Mouse (Mus musculus): Measurements from ENCODE around the gene Msi2. TPM values are rescaled to one million over a fixed set of nuclear protein-coding genes. Genes with fewer than 3 reads are reported as not detected.

Gene Msi2
- polyA plus RNA-seq (2016; fragmentation: Nextera tagmentation; extraction: Ambion mirVana) = 25.3 and 30.5 TPM in 2 replicates

GRCm38 (mm10) chr11:88718050-88718765 is at the start of gene Msi2:
Gene Msi2, minus strand, starts transcription at chr11:88718513.
- 2% methylated on average over 50 of the region's 84 CpGs for WGBS
- Histone ChIP-seq H3K36me3 (peaks cover 19% of the 10 kb centered on the region), H3K27ac (replicated peaks) (peak within 1 kb of the TSS; percentile 100), H3K4me3 (peak within 1 kb of the TSS; percentile 97), H3K27me3 (ENCODE audit: low read depth, poor library complexity, severe bottlenecking) (no peaks in the 10 kb centered on the region), H3K4me1 (peaks cover 69% of the 10 kb centered on the region), H3K9me3 (replicated peaks) (no peaks in the 10 kb centered on the region)
- peak; percentile 93 for DNase-seq (ENCODE audit: low spot score)

- H3K9me3 ChIP-seq (replicated peaks) = no peaks in the 10 kb centered on the region
- peaks cover 23% of the 10 kb centered on the region for H3K4me1 ChIP-seq
- DNase-seq (ENCODE audit: low spot score) = no peak
- no peak overlapping the region for H3K4me3 ChIP-seq
- no peaks in the 10 kb centered on the region for H3K36me3 ChIP-seq
- H3K27me3 ChIP-seq (ENCODE audit: low read depth, poor library complexity, severe bottlenecking) = no peaks in the 10 kb centered on the region
- H3K27ac ChIP-seq (replicated peaks) = no peak overlapping the region
- WGBS = 72% methylated on average over 7 of the region's 7 CpGs
Observed at GRCm38 (mm10) chr11:88765635-88766034, 47.3 kb upstream of the Msi2 start.

GRCm38 (mm10) chr11:88763371-88763770 is 45.1 kb upstream of the Msi2 start:
- Histone ChIP-seq H3K27me3 (ENCODE audit: low read depth, poor library complexity, severe bottlenecking) (no peaks in the 10 kb centered on the region), H3K27ac (replicated peaks) (no peak overlapping the region), H3K36me3 (no peaks in the 10 kb centered on the region), H3K4me1 (peaks cover 22% of the 10 kb centered on the region), H3K4me3 (no peak overlapping the region), H3K9me3 (replicated peaks) (no peaks in the 10 kb centered on the region)
- no peak for DNase-seq (ENCODE audit: low spot score)
- WGBS = 94% methylated on average over 13 of the region's 13 CpGs

GRCm38 (mm10) chr11:88759501-88759900 is 41.2 kb upstream of the Msi2 start:
- Histone ChIP-seq H3K4me3 (no peak overlapping the region), H3K4me1 (peaks cover 14% of the 10 kb centered on the region), H3K36me3 (no peaks in the 10 kb centered on the region), H3K27ac (replicated peaks) (no peak overlapping the region), H3K9me3 (replicated peaks) (0 out of 2 replicates have a peak, but pooled peaks cover 2% of the 10 kb centered on the region), H3K27me3 (ENCODE audit: low read depth, poor library complexity, severe bottlenecking) (no peaks in the 10 kb centered on the region)
- 95% methylated on average over 8 of the region's 8 CpGs for WGBS
- no peak for DNase-seq (ENCODE audit: low spot score)

- no peak for DNase-seq (ENCODE audit: low spot score)
- 0 out of 2 replicates have a peak, but pooled peaks cover 2% of the 10 kb centered on the region for H3K9me3 ChIP-seq (replicated peaks)
- peaks cover 10% of the 10 kb centered on the region for H3K4me1 ChIP-seq
- H3K36me3 ChIP-seq = no peaks in the 10 kb centered on the region
- H3K4me3 ChIP-seq = no peak overlapping the region
- WGBS = 50% methylated on average over 6 of the region's 6 CpGs
- H3K27ac ChIP-seq (replicated peaks) = no peak overlapping the region
- H3K27me3 ChIP-seq (ENCODE audit: low read depth, poor library complexity, severe bottlenecking) = no peaks in the 10 kb centered on the region
Observed at GRCm38 (mm10) chr11:88758402-88758801, 40.1 kb upstream of the Msi2 start.

GRCm38 (mm10) chr11:88745306-88745705 is 27.0 kb upstream of the Msi2 start:
- Histone ChIP-seq H3K36me3 (no peaks in the 10 kb centered on the region), H3K4me1 (peaks cover 4% of the 10 kb centered on the region; the same call in 1 of the 2 replicates), H3K27ac (replicated peaks) (0 out of 2 replicates have a peak overlapping the region, but pooled peaks have one; percentile 33), H3K4me3 (no peak overlapping the region), H3K27me3 (ENCODE audit: low read depth, poor library complexity, severe bottlenecking) (no peaks in the 10 kb centered on the region), H3K9me3 (replicated peaks) (no peaks in the 10 kb centered on the region)
- DNase-seq (ENCODE audit: low spot score) = no peak
- 88% methylated on average over 12 of the region's 12 CpGs for WGBS

GRCm38 (mm10) chr11:88739574-88740295 is 21.4 kb upstream of the Msi2 start:
- WGBS = 89% methylated on average over 13 of the region's 13 CpGs
- H3K4me3 ChIP-seq = no peak overlapping the region
- DNase-seq (ENCODE audit: low spot score) = no peak

GRCm38 (mm10) chr11:88729363-88729762 is 11.1 kb upstream of the Msi2 start:
- peaks cover 30% of the 10 kb centered on the region for H3K4me1 ChIP-seq
- H3K4me3 ChIP-seq = no peak overlapping the region
- DNase-seq (ENCODE audit: low spot score) = no peak
- H3K27me3 ChIP-seq (ENCODE audit: low read depth, poor library complexity, severe bottlenecking) = no peaks in the 10 kb centered on the region
- no peaks in the 10 kb centered on the region for H3K9me3 ChIP-seq (replicated peaks)
- H3K27ac ChIP-seq (replicated peaks) = peak overlapping the region; percentile 72
- 75% methylated on average over 5 of the region's 5 CpGs for WGBS
- H3K36me3 ChIP-seq = no peaks in the 10 kb centered on the region

More at GRCm38 (mm10) chr11:88739574-88740295, 21.4 kb upstream of the Msi2 start:
- Histone ChIP-seq H3K4me1 (no peaks in the 10 kb centered on the region), H3K36me3 (no peaks in the 10 kb centered on the region), H3K27ac (replicated peaks) (no peak overlapping the region), H3K27me3 (ENCODE audit: low read depth, poor library complexity, severe bottlenecking) (no peaks in the 10 kb centered on the region), H3K9me3 (replicated peaks) (no peaks in the 10 kb centered on the region; the same call in 1 of the 2 replicates)

- WGBS = 6% methylated on average over 6 of the region's 6 CpGs
- Histone ChIP-seq H3K27ac (replicated peaks) (peak overlapping the region; percentile 72), H3K27me3 (ENCODE audit: low read depth, poor library complexity, severe bottlenecking) (no peaks in the 10 kb centered on the region), H3K36me3 (no peaks in the 10 kb centered on the region), H3K9me3 (replicated peaks) (no peaks in the 10 kb centered on the region), H3K4me3 (no peak overlapping the region), H3K4me1 (peaks cover 30% of the 10 kb centered on the region)
- DNase-seq (ENCODE audit: low spot score) = peak; percentile 71
Observed at GRCm38 (mm10) chr11:88728508-88728890, 10.2 kb upstream of the Msi2 start.

GRCm38 (mm10) chr11:88727768-88728507 is 9.6 kb upstream of the Msi2 start:
- H3K27ac ChIP-seq (replicated peaks) = peak overlapping the region; percentile 65
- H3K36me3 ChIP-seq = no peaks in the 10 kb centered on the region
- H3K9me3 ChIP-seq (replicated peaks) = no peaks in the 10 kb centered on the region
- 70% methylated on average over 20 of the region's 20 CpGs for whole genome bisulfite sequencing
- no peaks in the 10 kb centered on the region for H3K27me3 ChIP-seq (ENCODE audit: low read depth, poor library complexity, severe bottlenecking)
- DNase-seq (ENCODE audit: low spot score) = no peak
- no peak overlapping the region for H3K4me3 ChIP-seq
- peaks cover 30% of the 10 kb centered on the region for H3K4me1 ChIP-seq

- H3K36me3 ChIP-seq = peaks cover 3% of the 10 kb centered on the region; the same call in 1 of the 2 replicates
- WGBS = 51% methylated on average over 10 of the region's 10 CpGs
- no peaks in the 10 kb centered on the region for H3K27me3 ChIP-seq (ENCODE audit: low read depth, poor library complexity, severe bottlenecking)
- peak overlapping the region; percentile 100 for H3K27ac ChIP-seq (replicated peaks)
- H3K4me1 ChIP-seq = peaks cover 39% of the 10 kb centered on the region
- DNase-seq (ENCODE audit: low spot score) = no peak
- H3K4me3 ChIP-seq = peak overlapping the region; percentile 7; the same call in 1 of the 2 replicates
- no peaks in the 10 kb centered on the region for H3K9me3 ChIP-seq (replicated peaks)
Observed at GRCm38 (mm10) chr11:88721144-88721636, 2.9 kb upstream of the Msi2 start.
